Mouse (Mus musculus): ENCODE measurements around the gene Rps11.
"Not testable (repeated sequence)": the region's sequence is repeated elsewhere in the genome, so short reads cannot be mapped to it uniquely, and the experiment has no call there.

Rps11 gene

DNA sequence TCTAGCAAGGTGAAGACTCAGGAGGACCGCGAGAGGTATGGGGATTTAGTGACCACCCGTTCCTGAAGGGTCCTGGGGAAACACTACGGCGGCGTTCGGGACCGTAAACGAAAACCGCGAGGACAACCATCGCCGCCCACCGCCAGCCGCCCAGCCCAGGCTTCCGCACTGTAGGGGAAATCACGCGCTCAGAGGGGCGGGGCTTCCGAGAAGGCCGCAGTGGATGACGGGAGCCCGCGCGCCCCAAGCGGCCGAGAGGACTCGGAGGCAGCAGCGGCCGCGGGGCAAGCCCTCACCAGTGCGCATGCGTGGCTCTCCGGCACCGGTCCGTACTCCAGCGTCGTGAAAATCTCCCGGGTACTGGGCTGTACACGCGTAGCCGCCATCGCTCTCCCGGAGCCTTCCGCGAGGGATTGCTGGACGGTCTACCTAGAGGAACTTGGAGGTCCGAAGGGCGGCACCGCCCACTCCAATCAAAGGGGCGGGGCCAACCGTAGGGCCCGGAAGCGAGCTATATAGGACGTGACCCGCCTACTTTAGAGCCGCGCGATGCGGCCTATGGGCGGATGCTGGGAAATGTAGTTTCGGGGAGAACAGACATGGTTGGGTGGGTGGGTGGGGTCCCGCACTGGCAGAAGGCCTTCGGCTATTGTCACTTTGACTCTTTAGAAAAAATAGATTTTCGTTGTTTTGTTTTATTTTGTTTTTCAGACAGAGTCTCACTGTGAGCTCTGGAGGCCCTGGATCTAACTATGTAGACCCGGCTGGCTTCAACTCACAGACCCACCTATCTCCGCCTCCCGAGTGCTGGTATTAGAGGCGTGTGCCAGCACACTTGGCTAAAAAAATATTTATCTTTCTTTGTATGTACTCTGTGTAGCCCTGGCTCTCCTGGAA lies 30.1 kb upstream of the Rps11 start, which contains the start of the genes Pih1d1 and Aldh16a1:
Gene Pih1d1 (plus strand): TSS at position 208 of the 897 bp plus-strand sequence.
Gene Aldh16a1 (minus strand): TSS at position 489 of the 897 bp plus-strand sequence.
- peak; percentile 62 for DNase-seq (ENCODE audit: extremely low spot score, low read depth, low spot score)

DNA sequence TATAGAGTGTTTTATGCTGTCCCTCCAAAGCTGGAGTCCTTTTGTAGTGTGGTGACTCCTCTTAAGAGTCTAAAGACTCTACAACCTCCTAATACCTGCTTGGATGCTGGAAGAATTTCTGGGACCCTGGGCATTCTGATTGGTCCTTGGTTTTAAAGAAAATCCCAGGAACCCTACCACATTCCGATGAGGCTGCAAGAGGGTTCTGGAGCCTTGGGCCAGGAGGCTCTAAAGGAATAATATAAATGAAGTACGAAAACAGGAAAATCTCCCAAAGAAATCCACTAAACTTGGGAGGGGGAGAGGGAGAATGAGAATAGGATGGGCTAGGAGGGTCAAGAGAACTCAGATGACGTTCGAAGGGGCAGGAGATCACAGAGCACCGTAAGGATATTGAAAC lies 29.3 kb upstream of the Rps11 start:
- no peak for DNase-seq (ENCODE audit: extremely low spot score, low read depth, low spot score)

DNA sequence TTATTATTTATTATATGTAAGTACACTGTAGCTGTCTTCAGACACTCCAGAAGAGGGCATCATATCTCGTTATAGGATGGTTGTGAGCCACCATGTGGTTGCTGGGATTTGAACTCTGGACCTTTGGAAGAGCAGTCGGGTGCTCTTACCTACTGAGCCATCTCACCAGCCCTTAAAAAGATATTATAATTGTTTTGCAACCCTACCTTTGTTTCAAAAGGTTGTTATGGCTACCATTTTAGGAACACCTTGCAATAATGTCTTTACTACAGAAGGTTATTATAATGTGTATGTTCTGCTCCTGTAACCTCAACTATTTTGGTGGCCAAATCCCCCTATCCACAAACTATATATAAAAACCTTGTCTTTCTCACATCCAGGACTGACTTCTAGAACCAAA lies 28.8 kb upstream of the Rps11 start:
- DNase-seq (ENCODE audit: extremely low spot score, low read depth, low spot score) = not testable (repeated sequence)

DNA sequence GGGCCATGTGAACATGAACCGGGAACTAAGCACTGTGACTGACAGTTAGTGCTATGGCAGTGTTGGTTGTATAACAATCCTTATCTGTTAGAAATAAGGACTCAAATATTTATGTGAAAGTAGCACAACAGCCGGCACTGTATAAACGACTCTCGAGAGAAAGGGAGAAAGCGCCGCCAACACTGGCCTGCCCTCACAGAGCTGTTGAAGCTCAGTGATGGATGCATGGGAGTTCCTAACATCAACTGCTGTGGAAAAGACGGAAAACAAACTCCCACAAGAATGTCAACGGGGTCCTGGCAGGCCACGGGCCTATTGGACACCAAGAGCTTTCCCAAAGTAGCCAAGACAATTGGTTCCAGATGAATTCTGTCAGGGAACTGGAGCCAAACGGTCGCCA lies 27.1 kb upstream of the Rps11 start:
- DNase-seq (ENCODE audit: extremely low spot score, low read depth, low spot score) = no peak

DNA sequence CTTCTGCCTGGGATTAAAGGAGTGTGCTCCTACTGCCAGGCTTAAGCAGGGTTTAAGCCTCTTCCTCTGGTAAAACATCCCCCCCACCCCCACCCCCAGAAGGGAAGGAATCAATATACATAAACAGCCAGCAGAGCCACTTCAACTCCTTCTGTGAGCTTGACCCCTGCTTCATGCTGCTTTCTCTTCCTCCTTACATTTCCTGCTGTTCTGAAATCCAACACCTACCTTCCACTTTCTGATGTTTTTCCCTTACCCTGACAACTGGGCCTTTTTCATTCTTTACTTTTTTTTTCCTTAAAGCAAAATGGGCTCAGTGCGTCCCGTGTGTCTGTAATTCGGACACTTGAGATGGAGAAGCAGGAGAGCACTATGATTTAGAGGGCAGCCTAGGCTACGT lies 26.1 kb upstream of the Rps11 start:
- no peak for DNase-seq (ENCODE audit: extremely low spot score, low read depth, low spot score)

DNA sequence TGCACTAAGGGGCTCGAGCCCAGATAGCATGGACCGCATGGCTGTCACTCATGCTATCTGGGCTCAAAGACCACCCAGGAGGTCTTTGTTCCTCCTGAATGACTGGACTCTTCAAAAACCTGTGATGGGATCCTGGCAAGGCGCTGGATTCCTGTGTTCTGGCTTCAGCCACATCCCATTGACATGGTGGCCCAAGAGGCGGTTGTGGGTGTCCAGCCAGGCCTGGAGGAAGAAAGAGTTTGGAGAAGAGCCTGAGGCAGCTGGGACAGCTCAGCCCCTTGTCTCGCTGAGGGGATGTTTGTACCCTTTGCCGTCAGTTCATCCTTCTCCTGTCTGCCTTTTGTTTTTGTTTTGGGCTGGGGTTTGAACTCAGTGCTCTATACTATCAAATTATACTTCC lies 25.3 kb upstream of the Rps11 start:
- DNase-seq (ENCODE audit: extremely low spot score, low read depth, low spot score) = no peak

DNA sequence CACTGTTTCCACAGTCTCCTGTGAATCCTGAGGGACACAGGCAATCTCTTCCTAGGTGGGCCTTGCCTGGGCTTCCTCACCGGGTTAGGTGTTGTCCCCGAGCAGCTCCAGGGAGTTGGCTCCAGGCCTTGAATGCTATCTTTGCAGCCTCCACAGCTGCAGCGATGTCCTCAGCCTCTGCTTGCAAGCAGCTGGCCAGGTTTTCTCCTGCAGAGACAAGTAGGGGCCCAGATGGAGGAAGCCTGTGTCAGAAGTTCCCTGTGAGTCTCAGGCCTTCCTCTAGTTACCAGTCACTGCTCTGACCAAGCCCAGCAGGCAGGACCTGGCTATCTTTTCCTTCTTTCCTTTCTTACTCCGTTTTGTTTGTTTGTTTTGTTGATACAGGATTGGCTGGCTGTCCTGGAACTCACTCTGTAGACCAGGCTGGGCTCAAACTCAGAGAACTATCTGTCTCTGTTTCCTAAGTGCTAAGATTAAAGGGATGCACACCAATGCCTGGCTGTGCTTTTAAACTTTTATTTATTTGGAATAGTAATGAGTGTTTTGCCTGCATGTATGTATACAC lies 24.4 kb upstream of the Rps11 start:
- DNase-seq (ENCODE audit: extremely low spot score, low read depth, low spot score) = no peak

DNA sequence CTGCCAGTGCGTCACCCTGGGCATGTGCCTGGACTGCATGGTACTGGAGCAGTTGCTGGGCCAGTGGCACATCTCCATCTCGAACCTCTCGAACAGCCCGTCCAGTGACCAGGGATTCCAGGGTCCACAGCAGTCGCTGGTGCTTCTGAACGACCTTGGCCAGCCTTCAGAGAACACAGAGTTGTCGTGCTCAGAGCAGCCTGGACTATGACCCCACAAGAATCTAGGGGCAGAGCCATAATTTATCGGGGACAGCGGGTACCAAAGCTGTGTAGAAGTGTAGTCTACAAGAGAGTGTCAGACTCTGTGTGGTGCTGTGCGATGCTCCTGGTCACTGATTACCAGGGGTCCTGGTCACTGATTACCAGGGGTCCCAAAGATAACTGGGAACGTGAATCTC lies 23.7 kb upstream of the Rps11 start:
- no peak for DNase-seq (ENCODE audit: extremely low spot score, low read depth, low spot score)

DNA sequence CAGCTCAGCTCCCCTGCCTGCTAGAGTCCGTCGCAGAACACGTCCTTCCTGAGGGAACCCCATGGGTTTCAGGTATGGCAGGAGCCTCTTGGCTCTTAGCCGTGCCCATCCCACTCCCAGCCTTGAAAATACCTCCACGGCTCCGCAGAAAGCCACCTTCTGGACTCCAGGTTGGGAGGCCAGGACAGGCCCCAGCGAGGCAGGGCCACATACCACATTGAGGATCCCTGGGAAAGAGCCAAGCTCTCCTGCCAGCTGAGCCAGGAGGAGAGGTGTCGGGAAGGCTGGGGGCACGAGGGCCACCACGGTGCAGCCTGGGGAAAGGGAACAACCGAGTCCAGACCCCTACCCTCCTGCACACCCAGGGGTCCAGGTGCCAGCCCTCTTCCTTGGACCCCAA lies 23.0 kb upstream of the Rps11 start:
- no peak for DNase-seq (ENCODE audit: extremely low spot score, low read depth, low spot score)

DNA sequence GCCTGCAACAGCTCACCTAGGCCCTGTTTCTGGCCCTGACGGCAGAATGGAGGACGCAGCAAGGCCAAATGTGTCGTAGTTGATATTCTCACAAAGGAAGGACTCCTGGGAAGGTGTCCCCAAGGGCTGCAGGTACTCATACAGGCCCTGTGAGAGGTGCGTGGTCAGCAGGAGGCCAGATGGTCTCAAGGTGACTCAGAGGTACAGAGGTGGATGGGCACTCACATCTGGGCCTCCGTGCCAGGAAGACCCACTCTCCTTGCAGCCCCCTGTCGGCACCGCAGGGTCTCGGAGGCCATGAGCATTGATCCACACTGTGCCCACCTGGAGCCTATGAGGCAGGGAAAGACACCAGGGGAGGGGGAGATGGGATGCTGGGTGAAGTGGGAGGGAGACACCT lies 21.2 kb upstream of the Rps11 start:
- no peak for DNase-seq (ENCODE audit: extremely low spot score, low read depth, low spot score)

DNA sequence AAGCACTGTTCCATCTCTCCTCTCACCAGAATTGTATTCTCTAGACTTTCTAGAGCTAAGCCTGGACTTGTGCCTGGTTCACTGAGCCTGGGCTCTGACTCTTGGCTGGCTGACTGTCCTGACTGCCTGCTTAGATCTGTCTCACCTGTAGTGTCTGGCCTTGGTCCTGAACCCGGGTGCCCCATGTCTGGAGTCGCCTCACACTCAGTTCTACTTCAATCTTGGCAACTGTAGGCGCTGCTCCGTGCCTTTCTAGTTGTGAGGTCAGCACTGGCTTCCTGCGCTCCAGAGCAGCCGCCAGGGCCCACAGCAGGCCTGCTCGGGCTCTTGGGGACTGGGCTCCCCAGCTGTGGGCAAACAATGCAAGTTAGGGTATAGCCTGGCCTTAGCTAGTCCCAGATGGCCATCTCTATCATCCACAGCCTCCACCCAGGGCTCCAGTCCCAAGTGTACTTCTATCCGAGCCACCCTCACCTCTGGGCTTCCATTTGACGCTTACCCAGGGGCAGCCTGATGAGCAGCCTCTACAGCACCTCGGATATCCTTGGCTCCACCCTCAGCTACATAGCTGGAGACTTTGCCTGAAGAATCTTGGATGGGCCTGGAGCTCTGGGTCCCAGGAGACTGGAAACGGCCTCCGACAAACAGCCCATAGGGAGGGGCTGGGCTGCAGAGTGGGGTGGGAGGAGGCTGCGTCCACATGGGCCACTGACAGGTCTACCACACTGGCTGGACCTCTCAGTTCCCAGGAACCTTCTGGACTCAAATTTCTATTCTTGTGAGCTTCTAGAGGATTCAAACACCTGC lies 20.3 kb upstream of the Rps11 start:
- DNase-seq (ENCODE audit: extremely low spot score, low read depth, low spot score) = no peak

DNA sequence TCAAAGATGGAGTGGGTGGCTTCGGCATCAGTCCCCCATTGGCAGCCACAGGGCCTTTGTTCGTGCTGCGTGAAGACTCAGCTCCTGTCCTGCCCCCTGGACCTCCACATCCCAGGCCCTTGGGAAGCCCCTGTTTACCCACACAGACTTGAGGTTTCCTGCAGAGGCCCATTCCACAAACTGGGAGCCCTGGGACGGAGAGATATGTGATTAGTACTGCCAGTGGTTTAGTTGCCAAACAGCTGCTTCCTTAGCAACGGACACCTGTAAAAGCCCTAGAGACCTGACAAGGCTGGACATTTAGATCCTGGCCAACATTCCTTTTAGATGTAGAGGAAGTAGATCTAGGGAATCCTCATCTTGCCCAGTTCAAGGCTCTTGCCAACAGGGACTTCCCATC lies 17.7 kb upstream of the Rps11 start:
- no peak for DNase-seq (ENCODE audit: extremely low spot score, low read depth, low spot score)

DNA sequence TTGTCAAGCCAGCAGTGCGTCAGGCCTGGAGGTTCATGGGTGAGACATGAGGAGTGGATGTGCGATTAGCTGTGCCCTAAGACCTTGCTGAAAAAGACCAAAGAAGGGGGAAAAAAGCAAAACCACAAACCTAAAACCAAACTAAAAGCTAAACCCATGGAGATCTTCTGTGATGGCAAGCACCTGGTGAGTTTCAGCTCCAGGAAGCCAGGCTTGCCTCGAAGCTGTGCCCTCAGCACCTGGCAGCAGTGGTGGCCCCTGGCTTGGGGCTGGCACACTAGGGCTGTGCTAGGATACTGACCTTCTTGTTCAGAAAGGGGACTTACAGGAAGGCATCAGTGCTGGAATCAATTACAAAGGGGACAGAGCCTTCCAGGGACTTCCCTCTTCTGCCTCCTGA lies 17.1 kb upstream of the Rps11 start:
- DNase-seq (ENCODE audit: extremely low spot score, low read depth, low spot score) = no peak

DNA sequence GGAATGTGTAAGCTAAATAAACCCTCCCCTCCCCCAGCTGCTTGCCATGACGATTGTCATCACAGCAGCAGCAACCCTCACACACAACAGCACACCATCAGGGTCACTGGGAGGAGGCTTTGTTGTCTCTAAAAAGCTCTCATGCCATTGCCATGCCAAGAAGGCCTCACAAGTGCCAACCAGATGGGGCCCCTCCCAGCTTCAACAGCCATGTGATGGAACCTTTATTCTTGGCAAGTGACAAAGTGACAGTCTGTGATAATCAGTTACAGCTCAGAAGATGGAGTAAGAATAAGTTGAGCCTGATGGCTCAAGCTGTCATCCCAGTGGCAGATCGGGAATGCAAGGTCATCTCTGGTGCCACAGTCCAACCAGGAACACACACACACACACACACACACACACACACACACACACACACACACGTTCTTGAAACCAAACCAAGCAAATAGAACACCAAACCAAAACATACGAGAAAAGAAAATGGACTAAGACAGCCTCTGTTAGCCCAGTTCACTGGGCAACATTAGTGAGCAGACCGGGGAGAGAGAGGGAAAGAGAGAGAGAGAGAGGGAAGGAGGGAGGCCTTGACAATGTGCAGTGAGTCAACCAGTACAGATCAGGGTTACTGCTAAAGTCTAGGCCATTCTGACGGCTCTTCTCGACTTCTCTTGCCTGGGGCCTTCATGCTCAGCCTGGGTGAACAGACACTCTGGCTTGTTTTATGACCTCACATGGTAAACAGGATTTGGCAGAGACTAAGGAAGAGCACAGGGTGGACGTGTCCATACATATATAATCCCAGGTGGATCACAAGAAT lies 15.9 kb upstream of the Rps11 start:
- no peak for DNase-seq (ENCODE audit: extremely low spot score, low read depth, low spot score)

DNA sequence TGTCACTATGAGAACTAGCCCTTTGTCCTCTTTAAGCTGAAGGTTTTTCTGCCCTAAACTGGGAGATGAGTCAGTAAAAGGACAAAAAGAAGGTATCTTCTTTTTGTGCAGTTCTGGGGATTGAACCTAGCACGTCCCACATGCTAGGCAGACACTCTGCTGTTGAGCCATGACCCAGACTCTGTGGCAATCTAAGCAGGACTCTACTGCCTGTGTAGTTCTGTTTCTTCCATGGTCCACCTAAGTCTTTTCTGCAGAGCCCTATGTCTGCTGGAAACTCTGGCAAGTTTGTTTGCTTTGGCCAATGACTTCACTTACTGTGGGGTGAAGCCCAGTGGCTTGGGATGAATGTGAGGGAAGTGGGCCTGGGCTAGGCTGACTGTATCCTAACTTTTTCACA lies 14.2 kb upstream of the Rps11 start:
- DNase-seq (ENCODE audit: extremely low spot score, low read depth, low spot score) = no peak

DNA sequence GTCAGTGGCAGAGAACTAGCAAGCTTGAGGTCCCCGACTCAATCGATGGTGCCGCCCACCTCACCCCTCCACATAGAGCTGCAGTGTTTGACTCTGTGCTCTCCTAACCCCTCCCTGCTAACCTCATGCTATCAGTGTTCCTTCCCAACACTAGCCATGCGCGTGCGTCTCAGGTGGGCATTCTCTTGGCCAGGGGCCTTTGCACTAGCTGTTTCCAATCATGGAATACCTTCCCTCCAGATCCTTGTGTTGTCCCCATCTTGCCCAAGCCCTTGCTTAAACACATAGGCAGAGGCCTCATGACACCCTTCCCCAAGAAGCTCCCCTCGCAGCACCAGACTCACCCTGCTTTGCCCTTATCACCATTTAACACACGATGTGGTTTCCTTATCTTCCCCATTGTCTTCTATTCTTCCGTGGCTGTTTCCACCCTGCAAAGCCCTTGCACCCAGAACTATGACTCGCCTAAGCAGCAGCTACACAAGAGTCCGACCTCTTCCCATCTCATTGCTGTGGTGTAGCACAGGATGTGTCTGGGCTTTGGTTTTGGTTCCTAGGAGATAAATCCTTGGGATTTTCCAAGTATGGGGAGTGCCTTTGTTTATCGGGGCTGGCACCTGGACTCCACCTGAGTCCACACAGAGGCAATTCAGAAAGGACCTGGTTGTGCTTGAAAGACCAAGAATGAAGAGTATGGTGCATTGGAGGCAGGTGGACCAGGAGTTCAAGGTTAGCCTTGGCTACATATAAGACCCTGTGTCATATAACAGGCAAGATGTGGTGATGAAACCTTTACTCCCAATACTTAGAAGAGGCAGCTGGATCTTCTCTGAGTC lies 13.2 kb upstream of the Rps11 start:
- DNase-seq (ENCODE audit: extremely low spot score, low read depth, low spot score) = no peak

DNA sequence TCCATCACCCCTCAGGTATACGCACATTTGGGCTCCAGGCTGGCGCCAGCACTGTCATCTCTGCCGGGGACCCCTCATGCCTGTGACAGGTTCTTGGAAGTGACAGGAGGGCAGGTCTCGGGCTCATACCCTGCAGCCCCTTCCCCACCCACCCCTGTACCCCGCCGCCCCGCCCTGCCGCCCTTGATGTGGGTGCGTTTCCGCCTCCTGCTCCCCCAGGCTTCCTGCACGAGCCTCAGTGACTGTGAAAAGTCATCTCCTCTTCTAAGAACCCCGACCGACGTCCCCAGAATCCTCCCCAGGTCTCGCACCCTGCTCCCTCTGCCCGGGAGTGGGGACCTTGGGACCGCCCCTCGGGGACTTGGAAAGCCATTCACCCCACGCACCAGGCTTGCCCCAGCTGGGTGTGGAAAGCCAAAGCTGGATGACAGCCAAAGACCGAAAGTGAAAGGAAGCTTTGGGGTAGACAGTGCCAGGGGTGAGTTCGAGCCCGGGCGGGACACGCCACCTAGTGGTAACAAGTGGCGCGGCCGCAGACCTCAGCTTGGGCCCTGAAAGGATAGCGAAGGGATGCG lies 11.8 kb upstream of the Rps11 start, which contains the start of the genes Gm45713 and Flt3l:
Gene Gm45713 (minus strand): TSS at position 239 of the 575 bp plus-strand sequence.
Gene Flt3l (minus strand): TSS at position 440 of the 575 bp plus-strand sequence.
- no peak for DNase-seq (ENCODE audit: extremely low spot score, low read depth, low spot score)

DNA sequence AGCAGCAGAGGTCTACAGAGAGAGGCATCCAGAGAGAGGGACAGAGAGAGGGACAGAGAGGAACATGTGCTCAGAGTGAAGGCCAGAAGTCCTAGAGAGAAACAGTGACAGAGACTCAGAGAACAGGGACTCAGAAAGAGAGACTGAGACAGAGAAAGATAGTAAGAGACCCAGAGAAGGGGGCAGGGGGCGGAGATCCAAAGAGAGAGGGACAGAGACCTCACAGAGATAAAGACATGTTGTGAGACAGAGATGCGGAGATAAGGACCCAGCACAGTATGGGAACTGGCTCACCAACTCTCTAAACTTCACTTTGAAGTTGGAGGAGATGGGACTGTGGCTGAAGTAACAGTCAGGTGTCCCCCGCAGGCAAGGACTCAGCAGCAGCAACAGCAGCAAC lies 11.1 kb upstream of the Rps11 start:
- no peak for DNase-seq (ENCODE audit: extremely low spot score, low read depth, low spot score)

DNA sequence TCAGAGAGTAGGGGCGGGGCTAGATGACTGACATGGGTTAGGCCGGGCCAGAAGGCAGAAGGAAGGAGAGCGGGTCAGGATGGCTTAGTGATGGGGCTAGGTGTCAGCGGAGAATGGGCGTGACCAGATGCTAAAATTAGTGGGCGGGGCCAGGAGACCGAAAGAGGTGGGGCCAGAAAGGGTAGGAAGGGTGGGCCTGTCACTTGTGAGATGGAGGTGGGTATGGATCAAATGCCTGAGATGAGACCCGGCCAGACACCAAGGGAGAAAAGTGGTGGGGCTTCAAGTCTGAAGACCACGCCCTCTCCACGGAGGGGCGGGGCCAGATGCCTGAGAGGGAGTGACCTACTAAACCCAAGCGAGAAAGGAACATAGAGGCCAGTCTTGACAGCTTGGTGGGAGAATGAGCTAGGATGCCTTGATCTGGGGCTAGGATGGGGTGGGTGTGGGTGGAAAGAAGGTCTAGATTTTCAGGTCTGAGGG lies 10.3 kb upstream of the Rps11 start:
- no peak for DNase-seq (ENCODE audit: extremely low spot score, low read depth, low spot score)

Data from hindlimb bud, embryonic 11.5 days (tissue).